Mouse (Mus musculus): ENCODE measurements around the gene Tbx6. TPM values are rescaled to one million over a fixed set of nuclear protein-coding genes. Genes with fewer than 3 reads are reported as not detected.
A peak's percentile ranks its signal among the peaks of the same experiment; 100 is the strongest.

Gene Tbx6
- polyA plus RNA-seq, 1 experiment, result not detected

GRCm38 (mm10) chr7:126759672-126760390 is 21.5 kb upstream of the Tbx6 start:
- peak overlapping the region; percentile 98 for H3K4me3 ChIP-seq (ENCODE audit: insufficient read depth, low read depth, low read length)
- peak overlapping the region; percentile 92 for H3K27ac ChIP-seq (replicated peaks; ENCODE audit: low read depth, low read length)
- H3K4me1 ChIP-seq (ENCODE audit: control insufficient read depth, insufficient read depth, insufficient read length, low read length), result peaks cover 17% of the 10 kb centered on the region

- Histone ChIP-seq H3K4me1 (ENCODE audit: control insufficient read depth, insufficient read depth, insufficient read length, low read length) (peaks cover 15% of the 10 kb centered on the region), H3K27ac (replicated peaks; ENCODE audit: low read depth, low read length) (peak overlapping the region; percentile 92), H3K4me3 (ENCODE audit: insufficient read depth, low read depth, low read length) (peak overlapping the region; percentile 98)
Observed at GRCm38 (mm10) chr7:126760391-126760802, 20.9 kb upstream of the Tbx6 start.

GRCm38 (mm10) chr7:126760956-126761355 is 20.3 kb upstream of the Tbx6 start:
- H3K27ac ChIP-seq (replicated peaks; ENCODE audit: low read depth, low read length), result peak overlapping the region; percentile 54
- H3K4me1 ChIP-seq (ENCODE audit: control insufficient read depth, insufficient read depth, insufficient read length, low read length), result peaks cover 15% of the 10 kb centered on the region
- peak overlapping the region; percentile 98 for H3K4me3 ChIP-seq (ENCODE audit: insufficient read depth, low read depth, low read length)

- peak overlapping the region; percentile 54 for H3K27ac ChIP-seq (replicated peaks; ENCODE audit: low read depth, low read length)
- H3K4me3 ChIP-seq (ENCODE audit: insufficient read depth, low read depth, low read length), result peak overlapping the region; percentile 98
- H3K4me1 ChIP-seq (ENCODE audit: control insufficient read depth, insufficient read depth, insufficient read length, low read length), result peaks cover 15% of the 10 kb centered on the region
Observed at GRCm38 (mm10) chr7:126761529-126762067, 19.7 kb upstream of the Tbx6 start.

GRCm38 (mm10) chr7:126762471-126763008 is 18.7 kb upstream of the Tbx6 start:
- H3K27ac ChIP-seq (replicated peaks; ENCODE audit: low read depth, low read length), result no peak overlapping the region
- H3K4me3 ChIP-seq (ENCODE audit: insufficient read depth, low read depth, low read length), result no peak overlapping the region
- peaks cover 15% of the 10 kb centered on the region for H3K4me1 ChIP-seq (ENCODE audit: control insufficient read depth, insufficient read depth, insufficient read length, low read length)

GRCm38 (mm10) chr7:126765540-126765939 is 15.7 kb upstream of the Tbx6 start:
- H3K27ac ChIP-seq (replicated peaks; ENCODE audit: low read depth, low read length), result no peak overlapping the region
- H3K4me3 ChIP-seq (ENCODE audit: insufficient read depth, low read depth, low read length), result no peak overlapping the region

GRCm38 (mm10) chr7:126766201-126766600 is 15.1 kb upstream of the Tbx6 start, which contains the start of gene Gdpd3:
Gdpd3 (plus strand) TSS chr7:126766334.
- Histone ChIP-seq H3K27ac (replicated peaks; ENCODE audit: low read depth, low read length) (no peak within 1 kb of the TSS), H3K4me3 (ENCODE audit: insufficient read depth, low read depth, low read length) (no peak within 1 kb of the TSS), H3K4me1 (ENCODE audit: control insufficient read depth, insufficient read depth, insufficient read length, low read length) (peaks cover 7% of the 10 kb centered on the region)

More at GRCm38 (mm10) chr7:126765540-126765939, 15.7 kb upstream of the Tbx6 start:
- H3K4me1 ChIP-seq (ENCODE audit: control insufficient read depth, insufficient read depth, insufficient read length, low read length), result peaks cover 14% of the 10 kb centered on the region

- 0 out of 2 replicates have a peak, but pooled peaks cover 3% of the 10 kb centered on the region for H3K4me1 ChIP-seq (ENCODE audit: control insufficient read depth, insufficient read depth, insufficient read length, low read length)
- H3K27ac ChIP-seq (replicated peaks; ENCODE audit: low read depth, low read length), result no peak overlapping the region
- no peak overlapping the region for H3K4me3 ChIP-seq (ENCODE audit: insufficient read depth, low read depth, low read length)
Observed at GRCm38 (mm10) chr7:126767001-126767400, 14.3 kb upstream of the Tbx6 start.

GRCm38 (mm10) chr7:126770784-126771183 is 10.5 kb upstream of the Tbx6 start:
- Histone ChIP-seq H3K4me1 (ENCODE audit: control insufficient read depth, insufficient read depth, insufficient read length, low read length) (peaks cover 4% of the 10 kb centered on the region; the same call in 1 of the 2 replicates), H3K27ac (replicated peaks; ENCODE audit: low read depth, low read length) (no peak overlapping the region), H3K4me3 (ENCODE audit: insufficient read depth, low read depth, low read length) (no peak overlapping the region)

GRCm38 (mm10) chr7:126773351-126773750 is 7.9 kb upstream of the Tbx6 start:
- Histone ChIP-seq H3K4me3 (ENCODE audit: insufficient read depth, low read depth, low read length) (no peak overlapping the region), H3K27ac (replicated peaks; ENCODE audit: low read depth, low read length) (no peak overlapping the region), H3K4me1 (ENCODE audit: control insufficient read depth, insufficient read depth, insufficient read length, low read length) (peaks cover 15% of the 10 kb centered on the region)

- Histone ChIP-seq H3K27ac (replicated peaks; ENCODE audit: low read depth, low read length) (no peak overlapping the region), H3K4me1 (ENCODE audit: control insufficient read depth, insufficient read depth, insufficient read length, low read length) (peaks cover 15% of the 10 kb centered on the region), H3K4me3 (ENCODE audit: insufficient read depth, low read depth, low read length) (no peak overlapping the region)
Observed at GRCm38 (mm10) chr7:126774463-126774862, 6.8 kb upstream of the Tbx6 start.

GRCm38 (mm10) chr7:126775185-126775977 is 5.9 kb upstream of the Tbx6 start:
- Histone ChIP-seq H3K4me3 (ENCODE audit: insufficient read depth, low read depth, low read length) (no peak overlapping the region), H3K27ac (replicated peaks; ENCODE audit: low read depth, low read length) (no peak overlapping the region; the same call in 1 of the 2 replicates), H3K4me1 (ENCODE audit: control insufficient read depth, insufficient read depth, insufficient read length, low read length) (peaks cover 15% of the 10 kb centered on the region)

GRCm38 (mm10) chr7:126775978-126776234 is 5.4 kb upstream of the Tbx6 start:
- H3K27ac ChIP-seq (replicated peaks; ENCODE audit: low read depth, low read length), result peak overlapping the region; percentile 47; the same call in 1 of the 2 replicates
- peaks cover 15% of the 10 kb centered on the region for H3K4me1 ChIP-seq (ENCODE audit: control insufficient read depth, insufficient read depth, insufficient read length, low read length)
- H3K4me3 ChIP-seq (ENCODE audit: insufficient read depth, low read depth, low read length), result no peak overlapping the region

GRCm38 (mm10) chr7:126776598-126777057 is 4.7 kb upstream of the Tbx6 start, which contains the start of gene Ypel3:
Ypel3 (plus strand) TSS chr7:126776955.
- Histone ChIP-seq H3K4me3 (ENCODE audit: insufficient read depth, low read depth, low read length) (peak within 1 kb of the TSS; percentile 66), H3K27ac (replicated peaks; ENCODE audit: low read depth, low read length) (peak within 1 kb of the TSS; percentile 65), H3K4me1 (ENCODE audit: control insufficient read depth, insufficient read depth, insufficient read length, low read length) (peaks cover 15% of the 10 kb centered on the region)

GRCm38 (mm10) chr7:126777476-126777875 is 3.8 kb upstream of the Tbx6 start:
- Histone ChIP-seq H3K4me1 (ENCODE audit: control insufficient read depth, insufficient read depth, insufficient read length, low read length) (peaks cover 15% of the 10 kb centered on the region), H3K4me3 (ENCODE audit: insufficient read depth, low read depth, low read length) (peak overlapping the region; percentile 66), H3K27ac (replicated peaks; ENCODE audit: low read depth, low read length) (peak overlapping the region; percentile 65)
